Mouse (Mus musculus) gastrocnemius, postnatal 36 days (tissue): ENCODE measurements at regions not wholly inside any gene's neighbourhood (a gene's known extent, or its start where the extent isn't known, plus 50 kb on each side); places are given as distances from the start of the nearest gene placed in this dataset.

Experiments
- DNase-seq, 2 experiments: peaks; one replicate each; pipeline ENCODE4 v3.0.0; 2022
- intact Hi-C: fragments of 180-260 bp; cut with DNase I; formaldehyde crosslinking; loops from one replicate; pipeline ENCODE4 v1.15.1; 2025
- microRNA-seq, 2 experiments: library from miRNA; unstranded; fragments of <30 nt; microRNA quantifications; one replicate each; pipeline ENCODE4 v1.2.0; 2021

DNA sequence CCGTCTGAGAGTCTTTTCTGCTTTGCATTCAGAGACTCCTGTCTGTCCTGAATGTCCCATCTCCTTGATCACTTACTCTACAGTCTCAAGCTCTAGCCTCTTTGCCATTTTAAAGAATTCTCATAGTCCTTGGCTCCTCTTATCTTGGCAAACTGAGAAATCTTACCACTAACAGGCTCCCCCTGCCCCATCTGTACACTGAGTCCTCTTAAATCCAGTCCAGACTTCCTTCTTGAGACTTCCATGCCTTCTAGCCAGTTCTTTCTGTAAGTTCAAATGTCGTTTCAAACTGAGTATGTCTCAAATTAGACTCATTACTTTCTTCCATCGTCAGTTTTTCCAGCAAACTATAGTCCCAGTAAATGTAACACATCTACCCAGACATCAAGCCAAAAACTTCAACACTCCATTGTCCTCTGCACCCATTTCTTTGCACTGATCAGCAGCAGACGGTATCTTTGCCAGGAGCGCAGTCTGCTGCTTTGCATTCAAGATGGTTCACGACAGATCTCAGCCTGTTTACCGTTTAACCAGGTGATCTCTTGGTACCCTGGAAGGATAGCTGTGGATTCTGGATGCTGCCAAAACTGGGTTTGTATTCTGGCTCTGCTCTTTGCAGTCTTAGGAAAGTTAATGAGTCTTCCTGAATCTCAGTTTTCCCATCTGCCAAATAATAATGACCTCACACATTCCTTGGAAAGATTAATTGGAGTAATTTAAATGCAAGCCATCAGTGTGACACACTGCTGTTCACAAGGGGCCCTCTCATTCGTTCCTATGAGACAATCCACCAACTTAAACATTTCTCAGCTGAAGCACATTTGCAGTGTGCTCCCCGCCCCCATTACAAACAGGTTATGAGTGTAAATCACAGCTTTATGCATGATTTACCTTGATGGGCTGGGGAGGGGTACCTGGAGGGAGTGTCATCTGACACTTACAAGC, 53.4 kb upstream of the Dab2 start:
- intact Hi-C loops, result no loop called here
- no peak for DNase-seq

DNA sequence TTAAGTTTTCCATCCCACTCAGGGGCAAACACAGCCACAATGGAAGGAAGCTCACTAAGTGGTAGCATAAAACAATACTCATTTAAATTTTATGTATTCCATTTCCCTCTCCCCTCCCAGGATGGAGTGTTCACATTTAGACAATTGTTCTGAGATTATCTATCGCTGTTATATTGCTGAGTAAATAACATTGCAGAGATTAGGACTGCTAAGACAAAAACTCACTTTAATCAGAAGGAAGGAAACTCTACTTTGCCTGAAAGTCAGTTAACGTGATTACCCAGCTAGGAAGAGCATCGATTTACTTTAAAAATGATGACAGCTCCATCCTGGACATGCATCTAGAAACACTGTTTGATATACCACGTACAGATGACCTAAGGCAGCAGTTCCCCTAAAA, 51.1 kb upstream of the Dab2 start:
- DNase-seq, result no peak
- intact Hi-C loops, result no loop called here

Small RNA genes in the stretch of these regions (microRNA-seq; reads per million reads assigned to microRNA genes)
- 0 reads per million in 2 experiments for gene Gm27760
